Mouse (Mus musculus) midbrain, postnatal 0 days (tissue): ENCODE measurements around the gene Gm49027. TPM values are rescaled to one million over a fixed set of nuclear protein-coding genes. Genes with fewer than 3 reads are reported as not detected.
A peak's percentile ranks its signal among the peaks of the same experiment; 100 is the strongest.

ENCODE experiments used
- ATAC-seq: fragments of 200-750 bp; cut with Nextera tagmentation; 2 replicates; pipeline ENCODE4 v1.8.0; 2017; ENCODE audit warnings: moderate number of reproducible peaks, mild to moderate bottlenecking, moderate TSS enrichment, moderate library complexity; ENCODE audit not compliant: low FRiP score
- DNase-seq: peaks from one replicate; pipeline ENCODE4 v3.0.0-alpha.2; 2015; ENCODE audit warnings: low spot score
- H3K27ac ChIP-seq: fragments of 300-500 bp; sonication (generic); 2 replicates; pipeline ENCODE4 v1.5.1; 2014; ENCODE audit warnings: low read depth, mild to moderate bottlenecking, low read length, mixed read lengths
- H3K27me3 ChIP-seq: fragments of 300-500 bp; sonication (generic); 2 replicates; pipeline ENCODE4 v1.6.1; 2014; ENCODE audit warnings: low read length, control low read depth, mixed read lengths; ENCODE audit not compliant: insufficient read depth
- H3K36me3 ChIP-seq: fragments of 300-500 bp; sonication (generic); 2 replicates; pipeline ENCODE4 v1.6.1; 2014; ENCODE audit warnings: low read length, control low read depth, mixed read lengths; ENCODE audit not compliant: insufficient read depth
- H3K4me1 ChIP-seq: fragments of 300-500 bp; sonication (generic); 2 replicates; pipeline ENCODE4 v1.6.1; 2014; ENCODE audit warnings: mild to moderate bottlenecking, control low read depth, antibody characterized with exemption, low read length, mixed read lengths; ENCODE audit not compliant: insufficient read depth
- H3K4me2 ChIP-seq: fragments of 300-500 bp; sonication (generic); 2 replicates; pipeline ENCODE4 v1.6.1; 2014; ENCODE audit warnings: low read depth, mild to moderate bottlenecking, low read length, mixed read lengths; ENCODE audit not compliant: poor library complexity, severe bottlenecking
- H3K4me3 ChIP-seq: fragments of 300-500 bp; sonication (generic); 2 replicates; pipeline ENCODE4 v1.5.1; 2014; ENCODE audit warnings: low read depth, mild to moderate bottlenecking, low read length, moderate library complexity
- H3K9ac ChIP-seq: fragments of 300-500 bp; sonication (generic); replicated peaks from 2 replicates; pipeline ENCODE4 v1.6.1; 2014; ENCODE audit warnings: mild to moderate bottlenecking, low read length, moderate library complexity, mixed read lengths; ENCODE audit not compliant: poor library complexity, severe bottlenecking
- H3K9me3 ChIP-seq: fragments of 300-500 bp; sonication (generic); 2 replicates; pipeline ENCODE4 v1.6.1; 2016; ENCODE audit warnings: low read length, control low read depth
- CTCF ChIP-seq: IDR thresholded peaks from 2 replicates; pipeline ENCODE4 v1.5.1; 2016; ENCODE audit warnings: antibody characterized with exemption, mild to moderate bottlenecking
- WGBS: fragments of 180-500 bp; shearing (Covaris S2); extraction: QIAGEN DNeasy Blood & Tissue Kit; methylation state at CpG from one replicate; pipeline ENCODE4 v1.1.7; 2014; 5-methylcytosine and 5-hydroxymethylcytosine counted together
- polyA plus RNA-seq: library from polyadenylated mRNA; unstranded; fragments of >200 nt; fragmentation: Nextera tagmentation; extraction: Ambion mirVana; gene quantifications from 2 replicates; pipeline ENCODE4 v1.2.1, GENCODE M21; 2015
- total RNA-seq: library from RNA; depleted of rRNA; stranded (reverse); fragments of >200 nt; gene quantifications from 2 replicates; pipeline ENCODE4 v1.2.3, GENCODE M21; 2014

Gene Gm49027
- total and polyA plus RNA-seq, 2 experiments from 2014 or later: 0.43 to 0.93 TPM

- DNase-seq: no peak
- no peaks in the 10 kb centered on the region for H3K27me3 ChIP-seq
- no peak overlapping the region for H3K9ac ChIP-seq
- H3K4me2 ChIP-seq: no peak overlapping the region
- H3K4me3 ChIP-seq: no peak overlapping the region
- no peak for ATAC-seq
- WGBS: 91% methylated on average over 7 of the region's 7 CpGs
- no peaks in the 10 kb centered on the region for H3K4me1 ChIP-seq
- TF ChIP-seq CTCF: no peak
- H3K27ac ChIP-seq: no peak overlapping the region
- H3K36me3 ChIP-seq: peaks cover 34% of the 10 kb centered on the region
- no peaks in the 10 kb centered on the region for H3K9me3 ChIP-seq
These were observed 30.4 kb upstream of the Gm49027 start for GRCm38 (mm10) chr5:123555693-123556092.

DNA sequence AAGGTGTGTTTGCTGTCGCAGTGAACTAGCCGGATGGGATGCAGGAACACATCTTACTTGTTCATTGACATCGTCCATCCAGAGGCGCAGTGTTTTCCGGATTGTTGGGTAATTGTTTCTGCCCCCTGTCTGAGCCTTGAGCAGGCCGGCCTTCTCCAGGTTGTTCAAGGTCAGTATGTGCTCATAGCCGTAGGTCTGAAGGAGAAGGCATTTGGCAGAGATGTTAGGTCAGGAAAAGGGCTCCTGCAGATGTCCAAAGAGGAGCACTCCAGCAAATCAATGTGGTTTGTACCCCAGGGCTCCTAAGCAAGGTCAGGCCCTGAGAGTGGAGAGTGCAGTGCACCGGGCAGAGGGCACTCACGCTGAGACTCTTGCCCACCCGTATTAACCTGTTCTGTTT, 8.5 kb upstream of the Gm49027 start:
- no peak for ATAC-seq
- no peak for TF ChIP-seq CTCF
- WGBS: 95% methylated on average over 10 of the region's 10 CpGs
- peaks cover 73% of the 10 kb centered on the region for H3K36me3 ChIP-seq
- no peaks in the 10 kb centered on the region for H3K9me3 ChIP-seq
- no peaks in the 10 kb centered on the region for H3K27me3 ChIP-seq
- no peak overlapping the region for H3K27ac ChIP-seq
- H3K4me1 ChIP-seq: no peaks in the 10 kb centered on the region
- DNase-seq: no peak
- H3K9ac ChIP-seq: no peak overlapping the region
- no peak overlapping the region for H3K4me3 ChIP-seq
- no peak overlapping the region for H3K4me2 ChIP-seq

- TF ChIP-seq CTCF: no peak
- no peak overlapping the region for H3K4me2 ChIP-seq
- H3K9ac ChIP-seq: no peak overlapping the region
- no peak overlapping the region for H3K4me3 ChIP-seq
- DNase-seq (no peak), ATAC-seq (no peak)
- WGBS: 89% methylated on average over 8 of the region's 8 CpGs
- H3K27me3 ChIP-seq: no peaks in the 10 kb centered on the region
- peaks cover 66% of the 10 kb centered on the region for H3K36me3 ChIP-seq
- no peaks in the 10 kb centered on the region for H3K4me1 ChIP-seq
- no peak overlapping the region for H3K27ac ChIP-seq
- no peaks in the 10 kb centered on the region for H3K9me3 ChIP-seq
These were observed 4.8 kb upstream of the Gm49027 start for GRCm38 (mm10) chr5:123530056-123530455.

GRCm38 (mm10) chr5:123528641-123529040, 3.4 kb upstream of the Gm49027 start:
- no peak for ATAC-seq
- 77% methylated on average over 7 of the region's 7 CpGs for WGBS
- H3K36me3 ChIP-seq: peaks cover 56% of the 10 kb centered on the region

DNA sequence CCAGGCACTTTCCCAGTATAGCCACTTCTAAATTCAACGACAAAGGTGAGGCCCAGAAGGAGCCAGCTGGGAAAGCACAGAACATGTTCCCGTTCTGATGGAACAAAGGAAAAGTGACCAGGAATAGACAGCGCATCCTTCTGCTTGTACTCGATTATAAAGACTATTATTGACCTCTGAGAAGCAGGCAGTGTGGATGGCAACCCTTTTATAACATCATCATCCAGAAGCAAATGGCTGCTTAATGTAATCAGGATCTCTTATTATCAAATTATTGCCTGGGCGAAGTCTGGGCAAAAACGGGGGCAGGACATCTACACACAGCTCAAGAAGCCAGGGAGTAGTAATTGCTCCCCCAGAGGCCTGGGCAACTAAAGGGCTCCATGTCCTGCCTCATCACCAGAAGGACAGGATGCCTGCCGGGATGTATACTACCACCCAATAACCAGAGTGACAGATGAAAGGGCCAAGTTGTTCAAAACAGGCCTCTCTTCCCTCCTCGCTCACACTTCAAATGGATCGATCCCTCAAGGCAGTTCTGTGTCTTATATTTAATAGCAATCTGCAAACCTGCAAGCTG, 718 bp upstream of the Gm49027 start:
- no peak for TF ChIP-seq CTCF
- ATAC-seq: no peak
- Histone ChIP-seq H3K4me3 (no peak overlapping the region), H3K27ac (no peak overlapping the region), H3K4me1 (peaks cover 4% of the 10 kb centered on the region; the same call in 1 of the 2 replicates), H3K9ac (no peak overlapping the region), H3K4me2 (no peak overlapping the region), H3K27me3 (no peaks in the 10 kb centered on the region), H3K9me3 (no peaks in the 10 kb centered on the region), H3K36me3 (peaks cover 30% of the 10 kb centered on the region)
- WGBS: 95% methylated on average over 9 of the region's 9 CpGs
- no peak for DNase-seq

More at GRCm38 (mm10) chr5:123528641-123529040, 3.4 kb upstream of the Gm49027 start:
- no peak overlapping the region for H3K4me3 ChIP-seq
- no peak overlapping the region for H3K27ac ChIP-seq
- no peak for DNase-seq
- H3K9me3 ChIP-seq: no peaks in the 10 kb centered on the region
- H3K4me2 ChIP-seq: no peak overlapping the region
- H3K9ac ChIP-seq: 0 out of 2 replicates have a peak overlapping the region, but pooled peaks have one; percentile 2
- H3K27me3 ChIP-seq: no peaks in the 10 kb centered on the region
- no peaks in the 10 kb centered on the region for H3K4me1 ChIP-seq
- no peak for TF ChIP-seq CTCF

DNA sequence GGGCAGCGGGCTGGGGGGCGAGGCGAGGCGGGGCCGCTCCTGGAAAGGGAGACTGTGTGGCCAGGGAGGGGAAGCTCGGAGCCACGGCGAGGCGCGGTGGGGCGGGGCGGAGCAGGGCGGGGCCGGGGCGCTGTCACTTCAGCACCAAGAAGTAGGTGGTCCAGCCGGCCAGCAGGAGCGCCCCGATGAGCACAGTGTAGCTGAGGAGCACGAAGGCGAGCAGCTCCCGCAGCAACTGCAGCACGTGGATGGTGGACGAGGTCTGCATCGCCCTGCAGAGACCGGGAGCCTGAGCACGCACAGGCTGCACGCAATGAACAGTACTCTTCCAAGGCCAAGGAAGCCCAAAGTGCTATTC, 916 bp downstream of the Gm49027 start:
- DNase-seq (no peak), ATAC-seq (peak; percentile 87)
- Histone ChIP-seq H3K9ac (peak overlapping the region; percentile 51), H3K36me3 (peaks cover 14% of the 10 kb centered on the region), H3K27me3 (no peaks in the 10 kb centered on the region), H3K4me1 (peaks cover 4% of the 10 kb centered on the region; the same call in 1 of the 2 replicates), H3K4me3 (peak overlapping the region; percentile 73), H3K9me3 (no peaks in the 10 kb centered on the region), H3K27ac (peak overlapping the region; percentile 60; the same call in 1 of the 2 replicates), H3K4me2 (peak overlapping the region; percentile 83)
- TF ChIP-seq CTCF: peak; percentile 15; the same call in 1 of the 2 replicates
- WGBS: under 1% methylated on average over 25 of the region's 27 CpGs
